Mouse (Mus musculus) forebrain, embryonic 10.5 days (tissue): ENCODE measurements around the gene Slc8b1. TPM values are rescaled to one million over a fixed set of nuclear protein-coding genes. Genes with fewer than 3 reads are reported as not detected.

Experiments
- DNase-seq: peaks from one replicate; pipeline ENCODE4 v3.0.0-alpha.2; 2017; ENCODE audit warnings: low spot score; ENCODE audit errors: extremely low spot score
- H3K27ac ChIP-seq: fragments of 300-500 bp; sonication (generic); 2 replicates; pipeline ENCODE4 v1.5.1; 2016; ENCODE audit warnings: mild to moderate bottlenecking
- H3K27me3 ChIP-seq: fragments of 300-500 bp; sonication (generic); 2 replicates; pipeline ENCODE4 v1.6.1; 2016; ENCODE audit warnings: mild to moderate bottlenecking; ENCODE audit not compliant: poor library complexity, severe bottlenecking
- H3K36me3 ChIP-seq: fragments of 300-500 bp; sonication (generic); replicated peaks from 2 replicates; pipeline ENCODE4 v1.6.1; 2016; ENCODE audit warnings: mild to moderate bottlenecking, moderate library complexity
- H3K4me1 ChIP-seq: fragments of 300-500 bp; sonication (generic); 2 replicates; pipeline ENCODE4 v1.6.1; 2016
- H3K4me3 ChIP-seq: fragments of 300-500 bp; sonication (generic); 2 replicates; pipeline ENCODE4 v1.5.1; 2016; ENCODE audit warnings: mild to moderate bottlenecking, moderate library complexity
- H3K9me3 ChIP-seq: fragments of 300-500 bp; sonication (generic); 2 replicates; pipeline ENCODE4 v1.6.1; 2016; ENCODE audit warnings: mild to moderate bottlenecking, moderate library complexity
- WGBS: fragments of 180-500 bp; shearing (Covaris S2); methylation state at CpG from one replicate; pipeline ENCODE4 v1.1.7; 2016; 5-methylcytosine and 5-hydroxymethylcytosine counted together
- polyA plus RNA-seq: library from polyadenylated mRNA; unstranded; fragments of >200 nt; fragmentation: Nextera tagmentation; extraction: Ambion mirVana; gene quantifications from 2 replicates; pipeline ENCODE4 v1.2.1, GENCODE M21; 2016

Slc8b1 gene
- polyA plus RNA-seq, 1 experiment from 2014 or later = 4.4 TPM

DNA sequence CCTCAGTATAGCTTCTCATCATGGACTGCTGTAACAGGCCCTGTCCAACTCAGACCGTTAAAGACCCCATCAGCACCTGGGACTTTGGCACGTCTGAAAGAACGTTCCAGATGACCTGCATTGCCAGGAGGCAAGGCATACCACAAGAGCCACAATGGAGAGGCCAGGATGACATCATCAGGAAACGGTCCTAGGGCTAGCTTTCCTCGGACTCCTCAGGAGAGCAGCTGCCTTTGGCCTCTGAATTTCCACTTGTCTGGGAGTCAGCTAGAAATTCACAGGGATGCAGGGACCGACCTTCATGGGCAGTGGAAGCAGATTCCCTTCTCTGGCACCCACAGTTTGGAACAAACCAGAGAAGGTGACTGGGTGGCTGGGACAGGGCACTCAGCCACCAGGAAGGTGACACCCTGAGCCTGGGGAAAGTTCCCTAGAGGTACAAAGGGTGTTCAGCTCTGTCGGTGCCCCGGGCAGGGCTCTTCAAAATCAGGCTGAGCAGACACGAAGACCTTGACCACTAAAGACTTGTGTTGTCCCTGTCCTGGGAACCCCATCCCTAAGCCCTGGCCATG is 55.8 kb downstream of the Slc8b1 start:
- DNase-seq = no peak
- WGBS = 63% methylated on average over 9 of the region's 9 CpGs
- no peak overlapping the region for H3K4me3 ChIP-seq
- peaks cover 91% of the 10 kb centered on the region for H3K4me1 ChIP-seq
- peak overlapping the region; percentile 87 for H3K27ac ChIP-seq
- H3K9me3 ChIP-seq = no peaks in the 10 kb centered on the region
- no peaks in the 10 kb centered on the region for H3K27me3 ChIP-seq
- H3K36me3 ChIP-seq = no peaks in the 10 kb centered on the region

DNA sequence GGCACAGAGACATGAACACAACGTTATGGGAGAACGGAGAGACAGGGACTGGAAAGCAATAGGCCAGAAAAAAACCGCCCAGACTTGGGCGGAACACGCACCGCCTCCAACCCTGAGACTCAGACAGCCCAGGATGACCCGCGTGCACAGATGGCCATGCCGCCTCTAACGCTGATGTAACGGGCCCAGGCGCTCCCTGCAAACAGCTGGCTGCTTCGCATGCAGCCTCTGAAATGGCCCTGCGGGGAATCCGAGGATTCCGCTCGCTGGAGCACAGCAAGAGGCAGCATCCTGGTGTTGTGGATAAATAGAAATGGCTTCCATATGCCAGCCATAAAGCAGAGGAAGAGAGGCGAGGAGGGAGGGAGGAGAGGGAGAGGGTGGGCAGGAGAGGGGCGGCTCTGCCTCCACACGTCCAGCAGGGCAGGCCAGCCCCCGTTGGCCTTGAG is 56.3 kb downstream of the Slc8b1 start:
- H3K4me3 ChIP-seq = peak overlapping the region; percentile 23; the same call in 1 of the 2 replicates
- H3K27me3 ChIP-seq = no peaks in the 10 kb centered on the region
- DNase-seq = no peak
- no peaks in the 10 kb centered on the region for H3K36me3 ChIP-seq
- H3K4me1 ChIP-seq = peaks cover 89% of the 10 kb centered on the region
- peak overlapping the region; percentile 87 for H3K27ac ChIP-seq
- H3K9me3 ChIP-seq = no peaks in the 10 kb centered on the region
- 17% methylated on average over 21 of the region's 21 CpGs for WGBS

DNA sequence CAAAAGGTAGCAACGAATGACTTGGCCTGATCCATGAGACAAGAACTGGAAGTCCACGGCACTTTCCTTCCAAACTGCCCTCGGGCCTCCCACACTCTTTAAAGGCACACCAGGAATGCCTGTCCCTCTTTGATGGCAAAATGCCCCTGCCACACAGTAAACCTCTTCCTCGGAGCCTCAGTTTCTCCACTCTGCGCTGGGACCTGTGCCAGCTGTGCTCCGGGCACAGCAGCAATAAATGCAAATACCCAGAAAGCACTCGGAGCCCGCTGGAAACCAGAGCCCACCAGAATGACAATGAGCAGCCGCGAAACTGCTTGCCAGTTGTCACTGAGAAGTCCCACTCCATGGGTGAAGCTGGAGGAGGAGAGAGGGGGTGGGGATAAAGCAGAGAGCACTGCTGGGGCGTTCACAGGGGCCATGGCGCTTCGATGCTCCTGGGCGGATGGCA is 56.8 kb downstream of the Slc8b1 start:
- no peak overlapping the region for H3K4me3 ChIP-seq
- no peak for DNase-seq
- H3K9me3 ChIP-seq = no peaks in the 10 kb centered on the region
- H3K36me3 ChIP-seq = no peaks in the 10 kb centered on the region
- H3K4me1 ChIP-seq = peaks cover 87% of the 10 kb centered on the region
- 65% methylated on average over 14 of the region's 14 CpGs for WGBS
- peak overlapping the region; percentile 87 for H3K27ac ChIP-seq
- no peaks in the 10 kb centered on the region for H3K27me3 ChIP-seq

DNA sequence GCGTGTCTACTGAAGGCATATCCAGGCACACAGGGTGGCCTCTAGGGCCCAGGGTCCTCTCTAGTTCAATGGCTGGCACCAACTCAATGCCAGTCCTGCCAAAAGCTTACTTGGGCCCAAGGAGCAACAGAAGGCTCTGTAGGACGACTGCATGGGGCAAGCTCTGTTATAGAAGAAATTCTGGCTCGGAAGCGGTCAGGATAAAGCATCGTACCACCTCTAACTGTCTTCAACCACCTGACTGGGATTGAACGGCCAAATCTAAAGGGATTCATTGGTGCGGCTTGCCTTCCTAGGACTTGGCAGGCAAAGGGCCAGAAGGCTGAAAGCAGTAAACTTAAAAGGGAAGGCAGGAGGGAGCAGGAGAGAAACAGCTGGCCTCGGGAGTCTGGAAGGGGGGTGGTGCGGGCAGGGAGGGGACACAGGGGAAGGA is 57.4 kb downstream of the Slc8b1 start:
- H3K4me3 ChIP-seq = no peak overlapping the region
- H3K9me3 ChIP-seq = no peaks in the 10 kb centered on the region
- no peak for DNase-seq
- H3K4me1 ChIP-seq = peaks cover 81% of the 10 kb centered on the region
- WGBS = 71% methylated on average over 9 of the region's 9 CpGs
- no peaks in the 10 kb centered on the region for H3K36me3 ChIP-seq
- no peaks in the 10 kb centered on the region for H3K27me3 ChIP-seq
- peak overlapping the region; percentile 87 for H3K27ac ChIP-seq

DNA sequence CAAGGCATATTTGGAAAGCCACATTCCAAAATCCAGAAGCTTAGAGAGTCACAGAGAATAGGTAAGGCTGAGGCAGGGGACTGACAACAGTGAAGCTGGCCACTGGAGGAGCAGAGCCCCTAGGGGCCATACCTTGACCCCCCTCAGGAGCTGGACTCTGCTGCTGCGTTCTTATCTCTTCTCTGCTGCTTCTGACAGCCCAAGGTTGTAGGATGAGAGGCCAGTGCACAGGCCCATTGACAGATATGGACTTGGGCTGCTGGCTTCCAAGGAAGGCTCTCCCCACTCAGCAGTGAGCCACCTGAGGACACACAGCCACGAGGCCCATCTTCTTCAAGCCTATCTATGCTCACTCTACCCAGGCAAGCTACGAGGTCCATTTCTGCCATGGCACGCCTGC is 58.0 kb downstream of the Slc8b1 start:
- Histone ChIP-seq H3K9me3 (no peaks in the 10 kb centered on the region), H3K36me3 (no peaks in the 10 kb centered on the region), H3K27me3 (no peaks in the 10 kb centered on the region), H3K27ac (peak overlapping the region; percentile 87), H3K4me3 (no peak overlapping the region), H3K4me1 (peaks cover 75% of the 10 kb centered on the region)
- DNase-seq = no peak
- 88% methylated on average over 4 of the region's 4 CpGs for WGBS

DNA sequence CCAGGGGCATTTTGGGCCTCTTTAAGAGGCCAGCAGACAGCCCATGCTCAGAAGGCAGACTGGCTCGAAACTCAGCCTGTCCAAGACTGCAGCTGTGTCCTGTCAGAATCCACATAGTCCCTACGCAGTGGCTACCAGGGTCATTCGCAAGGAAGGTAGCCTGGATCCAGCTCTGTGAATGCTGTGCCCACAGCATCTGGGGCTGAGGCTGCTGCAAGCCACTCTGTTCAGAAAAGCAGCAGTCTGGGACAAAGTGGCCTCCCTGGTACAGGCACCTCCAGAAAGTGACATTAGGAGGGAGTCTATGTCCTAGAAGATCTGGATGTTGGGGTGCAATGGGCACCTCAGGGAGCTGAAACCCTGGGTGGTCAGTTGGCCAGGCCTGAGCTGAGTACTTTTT is 58.8 kb downstream of the Slc8b1 start:
- Histone ChIP-seq H3K27me3 (no peaks in the 10 kb centered on the region), H3K9me3 (no peaks in the 10 kb centered on the region), H3K36me3 (no peaks in the 10 kb centered on the region), H3K4me3 (no peak overlapping the region), H3K27ac (no peak overlapping the region), H3K4me1 (peaks cover 74% of the 10 kb centered on the region)
- DNase-seq = no peak
- WGBS = 98% methylated on average over 3 of the region's 3 CpGs

DNA sequence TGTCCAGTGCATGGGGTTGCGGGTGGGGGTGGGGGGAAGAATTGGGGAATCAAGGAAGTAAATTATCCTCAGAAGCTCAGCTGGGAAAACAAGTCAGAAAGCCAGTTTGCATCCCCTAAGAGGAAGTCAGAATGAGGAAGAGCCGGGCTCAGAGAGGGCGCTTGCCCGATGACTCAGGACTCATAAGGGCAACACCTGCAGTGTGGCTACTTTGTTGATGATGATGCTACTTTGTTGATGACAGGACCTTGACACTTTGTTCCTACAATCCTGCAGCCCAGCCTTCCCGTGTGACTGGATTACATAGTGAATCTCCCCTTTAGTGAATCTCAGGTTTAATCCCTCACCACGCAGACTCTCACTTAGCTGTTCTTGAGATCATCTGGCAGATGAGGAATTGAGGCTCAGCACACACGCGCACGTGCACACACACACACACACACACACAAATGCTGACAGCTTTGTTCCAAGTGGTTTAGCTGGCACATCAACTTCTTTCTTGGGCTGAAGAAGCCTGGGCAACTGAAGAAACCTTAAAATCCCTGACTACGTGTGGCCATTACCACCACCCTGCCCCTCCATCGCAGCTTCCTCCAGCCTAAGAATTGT is 59.4 kb downstream of the Slc8b1 start:
- Histone ChIP-seq H3K9me3 (no peaks in the 10 kb centered on the region), H3K4me3 (no peak overlapping the region), H3K27ac (peak overlapping the region; percentile 31; the same call in 1 of the 2 replicates), H3K36me3 (no peaks in the 10 kb centered on the region), H3K4me1 (peaks cover 73% of the 10 kb centered on the region), H3K27me3 (no peaks in the 10 kb centered on the region)
- WGBS = 90% methylated on average over 11 of the region's 11 CpGs
- DNase-seq = no peak

DNA sequence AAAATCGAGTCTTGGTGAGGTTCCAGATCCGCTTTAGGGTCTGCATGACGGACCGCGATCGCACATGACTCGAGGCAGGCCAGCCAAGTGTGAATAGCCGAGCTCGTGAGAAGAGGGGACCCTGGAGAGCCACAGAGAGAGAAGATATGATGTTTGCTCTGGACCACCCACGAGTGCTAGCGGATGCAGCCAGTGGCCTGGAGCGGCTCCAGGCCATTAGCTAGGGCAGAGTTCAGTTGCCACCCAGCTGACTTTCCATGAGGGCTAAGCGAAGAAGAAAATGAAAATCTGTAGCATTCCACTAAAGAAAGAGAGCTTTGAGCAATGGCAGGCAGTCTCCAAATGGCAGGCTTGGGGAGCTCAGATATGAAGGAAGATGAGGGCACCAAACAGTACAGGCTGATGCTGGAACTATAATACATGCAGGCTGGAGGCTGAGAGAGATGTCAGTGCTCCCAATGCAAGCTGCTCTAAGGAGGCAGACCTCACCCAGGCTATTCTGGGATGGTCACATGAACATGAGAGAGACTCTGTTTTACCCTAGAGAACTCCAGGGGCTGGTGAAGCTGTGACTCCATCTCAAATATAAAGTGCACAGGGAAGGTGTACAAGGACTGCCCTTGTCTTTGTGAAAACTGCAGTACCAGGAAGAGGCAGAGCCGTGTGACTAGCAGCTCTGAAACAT is 60.2 kb downstream of the Slc8b1 start:
- H3K27me3 ChIP-seq = no peaks in the 10 kb centered on the region
- no peaks in the 10 kb centered on the region for H3K9me3 ChIP-seq
- peak overlapping the region; percentile 31 for H3K27ac ChIP-seq
- no peaks in the 10 kb centered on the region for H3K36me3 ChIP-seq
- H3K4me3 ChIP-seq = no peak overlapping the region
- peaks cover 65% of the 10 kb centered on the region for H3K4me1 ChIP-seq
- WGBS = 72% methylated on average over 14 of the region's 14 CpGs
- DNase-seq = no peak

DNA sequence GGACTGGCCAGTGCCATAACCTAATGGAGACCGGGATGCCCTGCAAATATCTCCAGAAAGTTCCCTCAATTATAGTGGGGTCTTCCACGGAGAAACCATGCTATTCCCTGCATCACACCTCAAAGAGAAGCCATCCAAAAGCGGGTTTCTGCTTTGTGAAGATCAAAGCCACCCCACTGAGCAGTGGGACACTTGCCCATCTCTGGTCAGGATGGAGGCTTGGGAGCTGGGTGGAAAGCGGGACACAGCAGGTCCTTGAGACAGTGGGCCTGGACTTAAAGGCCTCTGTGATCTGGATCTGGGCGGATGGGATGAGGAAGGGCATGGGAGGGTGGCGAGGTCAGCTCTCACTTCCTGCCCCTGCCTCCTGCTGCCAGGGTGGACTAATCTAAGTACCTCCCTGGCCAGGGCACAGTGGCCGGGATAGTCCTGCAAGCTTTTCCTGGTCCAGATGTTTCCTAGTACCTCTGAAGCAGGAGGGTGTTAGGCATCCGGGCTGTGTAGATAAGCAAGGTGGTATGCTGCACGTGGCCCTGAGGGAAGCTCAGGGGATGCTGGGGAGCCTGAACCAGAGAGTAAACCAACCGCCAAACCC is 63.6 kb downstream of the Slc8b1 start:
- no peak overlapping the region for H3K4me3 ChIP-seq
- no peak for DNase-seq
- no peaks in the 10 kb centered on the region for H3K36me3 ChIP-seq
- 82% methylated on average over 10 of the region's 10 CpGs for WGBS
- peaks cover 57% of the 10 kb centered on the region for H3K4me1 ChIP-seq
- no peaks in the 10 kb centered on the region for H3K9me3 ChIP-seq
- H3K27ac ChIP-seq = 0 out of 2 replicates have a peak overlapping the region, but pooled peaks have one; percentile 11
- H3K27me3 ChIP-seq = no peaks in the 10 kb centered on the region

DNA sequence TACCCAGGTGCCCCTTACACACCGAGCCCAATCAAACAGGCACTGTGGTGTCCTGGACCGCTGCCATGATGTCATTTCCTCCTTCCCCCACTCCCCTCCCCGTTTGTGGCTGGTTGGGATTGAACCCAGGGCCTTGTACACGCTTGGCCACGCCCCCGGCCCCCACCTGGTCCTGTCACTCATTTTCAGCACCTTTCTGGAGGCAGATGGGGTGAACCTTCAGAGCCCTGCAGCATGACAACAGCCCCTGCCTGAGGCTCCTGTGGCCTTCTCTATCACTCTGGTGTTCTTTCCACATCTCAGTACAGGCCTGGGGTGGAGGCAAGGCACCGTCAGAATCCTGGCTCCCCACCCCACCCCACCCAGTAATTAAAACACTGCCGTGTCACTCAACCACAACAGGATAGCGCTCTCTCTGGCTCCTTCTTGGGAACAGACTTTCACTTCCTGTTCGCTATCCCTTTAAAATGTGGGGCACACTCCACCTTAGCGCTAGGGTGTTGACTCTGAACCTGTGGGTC is 65.9 kb downstream of the Slc8b1 start:
- Histone ChIP-seq H3K36me3 (peaks cover 13% of the 10 kb centered on the region), H3K27ac (0 out of 2 replicates have a peak overlapping the region, but pooled peaks have one; percentile 7), H3K27me3 (no peaks in the 10 kb centered on the region), H3K9me3 (no peaks in the 10 kb centered on the region), H3K4me3 (no peak overlapping the region), H3K4me1 (peaks cover 41% of the 10 kb centered on the region)
- WGBS = 87% methylated on average over 11 of the region's 11 CpGs
- no peak for DNase-seq

DNA sequence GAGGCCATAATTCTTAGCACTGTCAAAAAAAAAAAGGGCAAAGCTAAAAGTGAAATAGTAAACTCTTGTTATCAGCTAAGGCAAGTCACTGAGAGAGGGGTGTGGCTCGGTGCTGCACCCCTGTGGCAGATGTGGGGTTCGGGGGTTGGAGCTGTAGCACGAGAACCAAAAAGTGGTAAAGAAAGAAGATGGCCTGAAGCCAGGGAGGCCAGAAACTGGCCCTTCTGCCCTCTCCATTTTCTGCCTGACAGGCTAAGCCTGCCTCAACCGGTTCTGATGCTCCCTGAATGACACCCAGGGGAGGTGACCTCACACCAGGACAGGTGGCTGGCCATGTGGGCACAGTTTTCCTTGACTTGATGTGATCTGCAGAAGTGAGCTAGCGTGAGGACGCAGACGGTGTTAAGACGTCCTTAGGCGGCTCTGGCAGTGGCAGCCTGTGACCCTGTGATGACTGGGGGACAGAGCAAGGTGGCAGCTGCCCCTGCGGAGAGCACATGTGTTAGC is 67.0 kb downstream of the Slc8b1 start:
- Histone ChIP-seq H3K4me3 (no peak overlapping the region), H3K27ac (peak overlapping the region; percentile 31; the same call in 1 of the 2 replicates), H3K4me1 (peaks cover 41% of the 10 kb centered on the region), H3K27me3 (no peaks in the 10 kb centered on the region), H3K36me3 (peaks cover 21% of the 10 kb centered on the region), H3K9me3 (no peaks in the 10 kb centered on the region)
- 70% methylated on average over 10 of the region's 10 CpGs for WGBS
- no peak for DNase-seq

DNA sequence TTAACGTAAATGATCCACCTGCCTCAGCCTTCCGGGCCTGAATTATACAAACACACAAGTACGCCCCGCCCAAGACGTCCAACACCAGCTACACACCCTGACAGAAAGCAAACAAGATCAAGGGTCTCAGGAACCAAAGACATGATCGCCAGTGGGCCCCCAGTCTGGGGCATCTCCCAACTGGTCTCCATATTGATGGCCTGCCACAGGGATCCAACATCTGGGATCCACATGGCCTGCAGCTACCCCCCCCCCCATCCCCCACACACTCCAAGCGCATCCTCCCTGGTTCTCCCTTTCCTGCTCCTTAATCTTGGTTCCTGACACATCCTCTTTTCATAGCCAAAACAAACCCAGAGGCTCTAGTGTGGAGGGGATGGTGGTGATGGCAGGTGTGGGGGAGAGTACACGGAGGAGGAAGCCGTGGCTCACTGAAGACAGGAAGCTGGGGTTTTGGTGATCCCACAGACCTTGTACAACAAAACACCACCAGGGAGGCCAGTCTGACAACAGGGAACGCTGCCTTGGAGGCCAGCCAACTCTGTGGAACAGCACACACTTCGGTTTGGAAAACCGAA is 67.6 kb downstream of the Slc8b1 start:
- Histone ChIP-seq H3K4me1 (peaks cover 41% of the 10 kb centered on the region), H3K4me3 (no peak overlapping the region), H3K36me3 (peaks cover 27% of the 10 kb centered on the region), H3K9me3 (no peaks in the 10 kb centered on the region), H3K27ac (peak overlapping the region; percentile 31), H3K27me3 (no peaks in the 10 kb centered on the region)
- WGBS = 72% methylated on average over 12 of the region's 12 CpGs
- no peak for DNase-seq
